Mouse (Mus musculus): ENCODE data around the gene Ssx9.
"Not testable (repeated sequence)": the region's sequence is repeated elsewhere in the genome, so short reads cannot be mapped to it uniquely, and the experiment has no call there.

Ssx9 gene

GRCm38 (mm10) chrX:8748132-8748531 is at the start of gene Ssx9:
Gene Ssx9, plus strand, starts transcription at chrX:8748432.
- not testable (repeated sequence) for DNase-seq (ENCODE audit: low spot score)

GRCm38 (mm10) chrX:8732907-8733306 is 15.3 kb upstream of the Ssx9 start:
- DNase-seq (ENCODE audit: low spot score) = no peak

GRCm38 (mm10) chrX:8803391-8803790 is 55.2 kb downstream of the Ssx9 start, which contains the start of gene Ssxb5:
Gene Ssxb5, plus strand, starts transcription at chrX:8803691.
- DNase-seq (ENCODE audit: low spot score) = not testable (repeated sequence)

All from ovary, postnatal 10 days (tissue).